Mouse (Mus musculus): ENCODE measurements around the gene Stxbp3.
"Not testable (repeated sequence)": the region's sequence is repeated elsewhere in the genome, so short reads cannot be mapped to it uniquely, and the experiment has no call there.

Gene Stxbp3

DNA sequence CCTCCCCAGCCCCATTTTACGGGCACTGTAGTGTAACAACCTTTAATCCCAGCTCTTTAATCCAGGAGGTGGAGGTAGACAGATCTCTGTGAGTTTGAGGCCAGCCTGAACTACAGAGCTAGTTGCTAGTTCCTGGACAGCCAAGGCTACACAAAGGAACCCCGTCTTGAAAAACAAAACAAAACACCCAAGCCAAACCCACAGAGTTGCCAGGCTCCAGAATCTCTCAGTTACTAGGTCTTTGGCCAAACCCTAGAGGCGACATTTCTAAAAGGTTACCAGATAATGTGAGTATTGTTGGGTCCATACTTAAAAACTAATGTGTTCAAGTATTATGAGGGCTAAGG is 16.8 kb upstream of the Stxbp3 start:
- DNase-seq (ENCODE audit: low spot score), result no peak

DNA sequence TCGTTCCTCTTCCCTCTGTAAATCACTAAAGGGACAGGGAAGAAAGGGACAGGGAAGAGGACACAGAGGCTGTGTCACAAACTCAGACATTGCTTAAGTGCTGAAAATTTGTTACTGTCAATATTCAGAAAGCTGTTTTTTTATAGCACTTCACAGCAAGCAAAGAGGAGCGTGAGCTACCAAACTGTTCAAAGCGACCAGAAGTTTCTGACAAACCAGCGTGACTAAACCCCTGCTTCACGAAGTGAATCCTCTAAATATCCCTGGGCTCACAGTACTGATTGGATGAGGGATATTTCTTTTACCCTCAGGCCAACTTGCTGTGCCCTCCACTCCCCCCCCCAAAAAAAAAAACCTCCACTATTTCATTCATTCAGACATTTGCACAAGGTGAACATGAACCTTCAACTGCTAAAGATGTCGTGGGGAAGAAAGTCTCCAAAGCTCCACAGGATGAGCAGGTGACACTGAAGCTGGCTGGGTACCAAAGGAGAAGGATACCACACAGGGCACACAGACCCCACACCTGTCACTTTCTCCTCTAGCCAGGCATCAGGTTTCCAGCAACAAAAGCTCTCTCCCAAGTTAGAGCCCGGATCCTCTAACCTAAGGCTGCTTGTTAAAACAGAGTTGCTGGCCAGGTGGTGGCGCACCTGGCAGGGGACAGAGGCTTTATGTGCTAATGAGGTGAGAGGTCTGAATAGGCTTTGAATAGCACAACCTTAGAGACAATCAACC is 16.2 kb upstream of the Stxbp3 start:
- no peak for DNase-seq (ENCODE audit: low spot score)

DNA sequence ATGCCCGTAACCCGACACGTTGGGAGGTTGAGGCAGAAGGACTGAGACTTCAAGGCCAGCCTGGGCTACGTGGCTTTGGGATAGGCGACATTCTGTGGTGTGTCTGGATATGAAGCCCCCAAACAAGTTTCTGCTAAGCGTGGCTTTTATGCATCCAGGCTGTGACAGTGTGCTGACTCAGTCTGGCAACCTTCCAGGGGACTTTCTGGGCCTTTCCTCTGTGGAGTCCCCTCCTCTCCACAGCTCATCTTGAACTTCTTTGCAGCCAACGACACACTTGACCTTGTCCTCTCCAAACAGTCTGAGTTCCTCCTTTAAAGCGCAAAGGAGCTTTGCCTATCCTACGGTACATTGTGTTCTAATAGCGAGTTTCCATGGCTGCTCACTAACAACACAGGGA is 15.5 kb upstream of the Stxbp3 start:
- peak; percentile 56 for DNase-seq (ENCODE audit: low spot score)

- peak; percentile 89 for DNase-seq (ENCODE audit: low spot score)
Observed at GRCm38 (mm10) chr3:108855371-108855770, 15.0 kb upstream of the Stxbp3 start.

GRCm38 (mm10) chr3:108853266-108853665 is 12.9 kb upstream of the Stxbp3 start:
- DNase-seq (ENCODE audit: low spot score), result no peak

GRCm38 (mm10) chr3:108851996-108852697 is 11.8 kb upstream of the Stxbp3 start:
- DNase-seq (ENCODE audit: low spot score), result no peak

- DNase-seq (ENCODE audit: low spot score), result no peak
Observed at GRCm38 (mm10) chr3:108851554-108851953, 11.2 kb upstream of the Stxbp3 start.

GRCm38 (mm10) chr3:108851075-108851474 is 10.7 kb upstream of the Stxbp3 start:
- DNase-seq (ENCODE audit: low spot score), result no peak

DNA sequence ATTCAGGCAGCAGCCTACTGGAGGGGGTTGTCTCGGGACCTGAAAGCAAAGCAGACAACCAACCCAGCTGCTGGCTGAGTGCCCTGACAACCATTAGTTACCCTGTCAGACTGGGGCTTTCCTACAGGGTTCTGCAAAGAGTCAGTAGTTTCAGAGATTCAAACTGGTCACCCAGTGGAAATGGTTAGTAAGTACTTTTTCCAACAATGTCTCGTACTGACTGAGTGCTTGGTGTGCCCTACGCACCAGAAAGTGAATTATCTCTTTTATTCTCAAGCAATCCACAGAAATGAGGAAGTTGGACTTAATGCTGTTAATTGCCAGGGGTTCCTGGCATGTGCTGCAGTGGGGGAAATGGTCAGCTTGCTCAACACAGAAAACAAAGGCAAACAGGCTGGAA is 10.2 kb upstream of the Stxbp3 start:
- no peak for DNase-seq (ENCODE audit: low spot score)

DNA sequence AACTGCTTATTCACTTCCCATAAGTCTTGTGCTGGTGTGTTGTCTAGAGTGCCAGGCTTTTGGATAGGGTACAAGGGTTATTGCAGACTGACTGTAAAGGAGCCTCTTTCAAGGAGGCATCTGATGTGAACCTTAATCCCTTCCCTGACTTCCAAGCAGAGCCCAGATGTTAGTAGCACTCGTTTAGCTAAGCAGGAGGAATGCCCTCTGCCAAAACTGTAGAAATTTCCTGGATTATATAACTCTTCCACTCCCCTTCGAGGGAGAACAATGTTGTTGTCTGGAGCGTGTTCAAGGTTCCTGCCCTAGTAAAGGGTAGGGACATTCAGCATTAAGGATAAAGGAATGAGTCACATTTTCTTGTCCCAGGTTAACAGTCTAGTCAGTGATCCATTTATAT is 6.3 kb upstream of the Stxbp3 start:
- no peak for DNase-seq (ENCODE audit: low spot score)

GRCm38 (mm10) chr3:108844521-108844920 is 4.2 kb upstream of the Stxbp3 start:
- DNase-seq (ENCODE audit: low spot score), result no peak

- no peak for DNase-seq (ENCODE audit: low spot score)
Observed at GRCm38 (mm10) chr3:108844026-108844425, 3.7 kb upstream of the Stxbp3 start.

- DNase-seq (ENCODE audit: low spot score), result no peak
Observed at GRCm38 (mm10) chr3:108840716-108841054, 359 bp upstream of the Stxbp3 start.

DNA sequence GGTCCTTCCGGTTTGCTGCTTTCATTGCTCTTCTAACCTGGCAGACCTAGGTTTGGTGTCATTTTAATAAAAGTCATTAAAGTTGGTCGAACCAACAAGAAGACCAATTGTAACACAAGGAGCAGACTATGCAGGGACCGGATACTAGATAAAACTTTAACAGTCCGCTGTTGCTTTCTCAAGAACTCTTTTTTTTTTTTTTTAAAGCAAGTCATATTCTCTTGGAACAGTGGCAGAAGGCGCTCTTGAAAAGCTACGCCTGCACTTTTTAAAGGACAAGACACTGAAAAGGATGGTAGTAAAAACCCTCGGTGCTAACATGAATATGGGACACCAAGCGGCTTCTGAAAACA is 703 bp downstream of the Stxbp3 start:
- no peak for DNase-seq (ENCODE audit: low spot score)

- no peak for DNase-seq (ENCODE audit: low spot score)
Observed at GRCm38 (mm10) chr3:108838980-108839379, 1.3 kb downstream of the Stxbp3 start.

GRCm38 (mm10) chr3:108836931-108837330 is 3.4 kb downstream of the Stxbp3 start:
- DNase-seq (ENCODE audit: low spot score), result no peak

DNA sequence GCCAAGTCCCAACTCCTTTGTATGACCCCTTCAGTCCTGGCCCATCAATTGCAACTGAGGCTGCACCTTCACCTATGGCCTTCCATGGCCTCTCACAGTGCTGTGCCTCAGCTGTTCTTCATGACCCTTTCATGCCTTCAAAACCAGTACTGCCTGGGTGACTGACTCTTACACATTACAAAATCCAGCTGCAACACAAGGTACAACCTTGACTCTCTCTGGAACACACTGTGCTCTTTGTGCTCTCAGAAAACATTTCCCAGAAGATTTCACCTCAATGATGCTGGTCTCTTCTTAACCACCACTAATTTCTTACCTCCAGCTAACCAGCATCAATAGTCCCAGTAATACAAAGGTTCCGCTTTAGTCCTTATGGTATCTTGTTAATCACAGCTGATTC is 6.6 kb downstream of the Stxbp3 start:
- not testable (repeated sequence) for DNase-seq (ENCODE audit: low spot score)

DNA sequence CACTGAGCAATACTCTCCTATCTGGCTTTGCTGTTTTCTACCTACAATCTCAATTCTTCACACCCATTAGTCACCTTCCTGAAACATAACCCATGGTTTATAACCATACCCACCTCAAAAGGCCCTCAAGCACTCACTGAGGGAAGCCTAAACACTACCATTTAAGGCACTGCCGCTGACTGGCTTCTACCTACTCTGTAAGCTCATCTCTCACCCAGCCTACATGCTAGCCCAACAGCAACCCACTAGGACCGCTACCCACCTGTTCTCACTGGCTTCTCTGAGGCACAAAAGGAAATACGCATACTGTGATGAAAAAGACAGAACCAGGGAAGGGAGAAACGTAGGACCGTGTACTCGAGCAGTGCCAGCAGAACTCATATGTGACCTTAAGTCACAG is 8.6 kb downstream of the Stxbp3 start:
- no peak for DNase-seq (ENCODE audit: low spot score)

GRCm38 (mm10) chr3:108830493-108830892 is 9.8 kb downstream of the Stxbp3 start:
- no peak for DNase-seq (ENCODE audit: low spot score)

- no peak for DNase-seq (ENCODE audit: low spot score)
Observed at GRCm38 (mm10) chr3:108815631-108816030, 24.7 kb downstream of the Stxbp3 start.

DNA sequence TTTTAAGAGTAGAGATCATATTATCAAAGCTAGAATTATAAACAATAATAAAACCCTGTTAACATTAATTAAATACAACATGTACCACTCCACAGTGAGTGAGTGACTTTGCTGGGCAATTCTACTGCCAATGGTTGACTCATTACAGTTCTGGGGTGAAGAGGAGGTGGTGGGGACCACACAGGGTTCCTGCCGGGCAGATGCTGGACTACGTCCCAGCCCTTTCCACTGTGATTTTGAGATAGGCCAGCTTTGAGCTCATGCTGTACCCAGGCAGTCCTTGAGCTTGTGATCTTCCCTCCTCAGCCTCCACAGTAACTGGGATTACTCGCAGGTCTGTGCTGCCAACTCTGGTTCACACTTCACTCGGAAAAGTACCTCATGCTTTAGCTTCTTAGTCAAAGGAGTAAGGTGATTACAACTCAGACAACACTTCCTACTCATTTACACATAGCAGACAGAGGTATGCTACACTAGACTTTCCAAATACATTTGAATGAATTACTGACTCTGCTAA is 29.5 kb downstream of the Stxbp3 start:
- DNase-seq (ENCODE audit: low spot score), result no peak

GRCm38 (mm10) chr3:108805622-108806021 is 34.7 kb downstream of the Stxbp3 start:
- peak; percentile 22 for DNase-seq (ENCODE audit: low spot score)

GRCm38 (mm10) chr3:108798375-108798774 is 42.0 kb downstream of the Stxbp3 start:
- DNase-seq (ENCODE audit: low spot score), result no peak

- no peak for DNase-seq (ENCODE audit: low spot score)
Observed at GRCm38 (mm10) chr3:108797723-108798122, 42.6 kb downstream of the Stxbp3 start.
